Mouse (Mus musculus): ENCODE measurements around the gene Me1.
A peak's percentile ranks its signal among the peaks of the same experiment; 100 is the strongest.

The Me1 gene

DNA sequence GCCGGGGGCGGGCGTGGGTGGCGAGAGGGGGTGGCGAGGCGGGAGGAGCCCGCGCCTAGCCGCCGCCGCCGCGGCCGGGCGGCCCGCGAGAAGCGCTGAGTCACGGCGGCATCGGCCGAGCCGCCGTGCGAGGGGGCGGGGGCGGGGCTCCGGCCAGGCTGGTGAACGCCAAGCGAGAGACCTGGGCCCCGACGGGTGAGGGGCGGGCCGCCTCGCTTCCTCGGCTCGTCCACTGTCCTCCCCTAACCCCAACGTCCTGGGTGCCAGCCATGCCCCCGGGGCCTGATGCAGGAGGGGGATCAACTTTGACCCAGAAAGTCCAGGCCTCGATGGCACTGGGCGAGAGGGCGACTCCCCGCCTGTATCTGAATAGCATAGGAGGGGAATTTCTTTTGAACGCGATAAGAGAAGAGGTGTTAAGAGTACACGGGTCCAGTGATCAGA, at the start of gene Me1:
Gene Me1, minus strand, starts transcription at position 136 of the 444 bp plus-strand sequence.
- DNase-seq (ENCODE audit: low spot score): peak; percentile 73

DNA sequence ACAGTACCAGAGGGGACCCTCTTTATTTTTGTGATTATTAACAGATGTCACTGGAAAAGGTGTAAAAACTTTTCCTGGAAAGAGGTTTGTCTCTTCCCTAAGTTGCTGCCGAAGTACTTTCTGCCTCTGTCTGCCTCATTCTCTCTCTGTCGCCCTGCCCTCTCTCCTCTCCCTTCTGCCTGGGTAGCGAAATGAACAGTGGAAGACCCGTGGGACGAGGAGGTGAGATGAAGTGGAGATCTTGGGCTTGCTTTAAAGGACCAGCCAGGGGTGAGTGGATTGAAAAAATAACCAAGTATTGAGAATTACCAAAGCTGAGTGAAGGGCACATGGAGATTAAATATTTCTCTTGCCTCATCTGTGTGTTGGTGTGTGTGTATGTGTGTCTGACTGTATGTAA, 48.3 kb upstream of the Me1 start:
- DNase-seq (ENCODE audit: low spot score): no peak

DNA sequence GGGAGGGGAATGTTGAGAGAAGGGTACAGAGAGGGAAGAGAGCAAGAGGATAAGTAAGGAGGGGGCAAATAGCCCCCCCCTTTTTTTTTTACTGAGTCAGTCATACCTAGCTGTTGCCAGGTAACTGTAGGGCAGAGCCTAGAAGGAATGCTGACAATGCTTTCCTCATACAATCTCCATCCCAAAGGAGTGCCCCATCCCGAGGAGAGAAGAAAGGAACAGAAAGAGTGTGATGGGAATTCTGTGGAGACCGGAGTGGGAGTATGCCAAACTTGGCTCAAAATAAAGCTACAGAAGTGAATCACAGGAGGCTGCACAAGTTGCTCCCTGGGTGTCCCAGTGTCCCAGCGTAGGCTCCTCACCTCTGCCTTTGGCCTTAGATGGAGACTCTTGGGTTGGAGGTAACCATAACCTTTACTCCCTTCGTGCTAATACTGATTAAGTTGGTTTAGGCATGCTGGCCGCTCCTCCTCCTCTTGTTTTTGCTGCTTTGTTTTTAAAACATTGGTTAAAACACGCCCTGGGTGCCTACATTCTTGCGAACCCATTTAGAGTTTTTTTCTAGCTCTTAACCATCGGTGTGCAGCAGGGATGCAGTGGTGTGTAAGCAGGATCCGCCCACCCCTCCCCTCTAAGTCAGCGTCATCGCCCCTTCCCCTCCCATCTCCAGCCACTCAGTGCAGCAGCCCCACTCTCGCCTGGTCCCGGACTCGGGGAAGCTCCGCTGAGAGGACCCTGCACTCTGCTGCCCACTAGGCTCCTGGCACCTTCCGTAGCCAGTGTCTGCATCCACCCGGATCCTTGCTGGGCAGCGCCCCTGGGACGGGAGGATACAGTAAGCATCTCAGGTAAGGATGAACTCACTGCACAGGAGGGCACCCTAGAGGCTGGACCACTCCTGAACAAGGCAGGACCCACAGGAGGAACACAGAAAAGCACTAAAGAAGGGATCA, 47.5 kb upstream of the Me1 start, which contains the start of gene Prss35:
Gene Prss35, plus strand, starts transcription at position 691 of the 953 bp plus-strand sequence.
- peak; percentile 71 for DNase-seq (ENCODE audit: low spot score)

DNA sequence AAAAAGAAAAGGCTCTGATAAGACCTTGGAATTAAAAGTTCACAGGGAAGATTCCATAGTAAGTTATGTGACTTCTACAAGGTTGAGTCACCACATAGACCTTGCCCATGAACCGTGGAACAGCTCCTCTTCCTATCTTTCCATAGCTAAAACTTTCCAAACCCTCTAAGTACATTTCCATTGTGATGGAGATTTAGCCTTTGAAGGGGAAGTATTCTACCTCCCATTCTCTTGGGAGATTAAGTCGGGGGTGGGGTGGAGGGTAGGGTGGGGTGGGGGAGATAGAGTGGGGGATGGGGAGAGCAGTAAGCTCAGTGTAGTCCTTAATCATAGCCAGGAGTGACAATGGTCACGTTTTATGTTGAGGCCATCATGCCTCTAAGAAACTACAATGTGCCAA, 44.2 kb upstream of the Me1 start:
- DNase-seq (ENCODE audit: low spot score): no peak

DNA sequence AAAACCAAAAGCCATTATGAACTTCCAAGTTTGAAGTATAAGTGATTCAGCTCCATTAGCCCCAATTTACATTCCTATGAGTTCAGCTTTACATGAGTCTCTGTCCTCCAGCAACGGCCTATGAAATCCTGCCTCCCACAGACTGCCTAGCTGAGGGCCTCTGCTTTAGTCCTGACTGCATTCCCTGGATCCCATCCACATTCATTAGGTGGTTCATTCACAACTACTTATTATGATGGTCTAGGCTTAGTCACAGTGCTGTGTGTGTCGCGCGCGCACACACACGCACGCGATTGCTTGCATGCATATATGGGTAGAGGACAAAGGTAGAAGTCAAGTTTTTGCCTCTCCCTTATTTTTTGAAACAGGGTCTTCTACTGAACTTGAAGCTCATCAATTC, 43.0 kb upstream of the Me1 start:
- no peak for DNase-seq (ENCODE audit: low spot score)

DNA sequence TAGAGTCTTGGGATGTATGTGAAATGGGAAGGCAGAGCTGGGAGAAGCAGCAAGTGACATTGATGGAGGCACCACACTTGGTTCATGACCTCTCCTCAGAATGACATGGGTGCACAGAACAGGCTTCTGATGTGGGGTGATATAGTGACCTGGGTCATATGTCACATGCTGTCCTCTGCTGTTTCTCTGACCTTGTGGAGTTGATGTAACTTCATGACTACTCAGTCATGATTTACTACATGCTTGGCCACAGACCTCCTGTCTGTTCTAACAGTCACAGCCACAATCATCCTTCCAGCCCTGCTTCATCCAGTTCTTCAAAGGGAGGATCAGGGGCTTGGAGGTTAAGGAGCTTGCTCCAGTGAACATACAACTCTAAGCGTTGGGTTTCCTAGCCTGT, 42.3 kb upstream of the Me1 start:
- DNase-seq (ENCODE audit: low spot score): no peak

DNA sequence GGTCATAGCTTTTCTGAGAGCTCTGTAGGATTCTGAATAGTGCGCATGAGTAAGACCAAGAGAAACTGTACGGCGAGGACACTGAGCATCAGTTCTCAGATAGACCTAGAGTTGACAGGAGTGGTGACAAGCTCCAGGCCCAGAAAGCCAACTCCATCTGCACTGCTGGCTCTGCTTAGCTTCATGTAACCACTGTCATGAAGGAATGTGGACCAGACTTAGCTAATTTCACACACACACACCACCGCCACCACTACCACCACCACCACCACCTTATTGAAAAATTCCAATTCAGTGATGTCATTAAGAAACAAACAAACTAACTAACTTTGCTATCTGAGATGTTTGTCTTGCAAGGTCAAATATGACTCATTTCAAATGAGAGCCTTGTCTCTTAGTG, 41.2 kb upstream of the Me1 start:
- DNase-seq (ENCODE audit: low spot score): no peak

DNA sequence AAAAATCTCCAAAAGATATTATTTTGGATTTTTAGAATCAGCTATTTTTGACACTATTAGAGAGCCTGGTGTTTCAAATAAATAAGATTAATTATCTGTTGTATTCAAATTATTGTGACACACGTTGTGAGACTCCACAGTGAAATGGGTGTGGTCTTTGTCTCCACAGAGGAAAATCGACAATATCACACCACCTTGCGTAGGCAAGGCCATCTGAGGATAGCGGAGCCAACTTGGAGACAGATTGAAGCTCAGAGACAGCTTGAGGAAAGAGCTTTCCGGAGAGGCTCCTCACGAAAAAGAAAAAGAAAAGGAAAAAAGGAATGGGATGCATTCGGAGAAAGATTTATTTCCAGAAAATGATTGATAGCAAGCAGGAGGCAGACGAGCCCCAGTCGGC, 39.0 kb upstream of the Me1 start:
- DNase-seq (ENCODE audit: low spot score): no peak

DNA sequence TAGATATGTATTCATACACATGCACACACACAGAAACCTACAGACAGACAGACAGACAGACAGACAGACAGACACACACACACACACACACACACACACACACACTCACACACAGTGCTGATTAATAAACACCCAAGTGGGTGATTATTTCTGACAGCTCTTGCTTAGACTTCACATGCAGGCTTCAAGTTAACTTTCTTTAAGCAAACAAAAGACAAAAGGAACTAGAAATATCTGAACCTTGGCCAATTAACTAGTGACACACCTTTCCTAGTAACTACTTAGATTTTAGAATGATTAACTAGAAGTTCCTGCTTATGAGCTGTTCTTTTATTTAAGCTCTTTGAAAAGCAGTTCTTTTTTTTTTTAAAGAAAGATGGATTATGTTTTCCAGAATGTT, 38.6 kb upstream of the Me1 start:
- DNase-seq (ENCODE audit: low spot score): no peak

DNA sequence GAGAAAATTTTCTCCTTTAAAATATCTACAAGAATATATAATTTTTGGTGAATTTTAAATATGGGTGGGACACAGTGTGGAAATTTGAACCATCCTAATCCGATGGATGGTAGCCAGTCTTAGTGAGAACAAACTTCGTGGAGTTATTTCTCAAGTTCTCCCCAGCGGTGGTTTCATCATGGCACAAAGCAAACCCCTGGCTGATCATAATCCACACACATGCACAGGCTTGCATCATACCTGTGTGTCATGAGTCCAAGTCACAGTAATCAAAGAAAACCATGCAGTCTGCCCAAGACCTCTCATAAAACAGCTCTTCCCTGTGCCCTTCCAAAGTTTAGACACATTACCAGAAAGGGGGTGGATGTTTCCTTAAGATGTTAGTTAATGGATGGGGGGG, 34.1 kb upstream of the Me1 start:
- no peak for DNase-seq (ENCODE audit: low spot score)

DNA sequence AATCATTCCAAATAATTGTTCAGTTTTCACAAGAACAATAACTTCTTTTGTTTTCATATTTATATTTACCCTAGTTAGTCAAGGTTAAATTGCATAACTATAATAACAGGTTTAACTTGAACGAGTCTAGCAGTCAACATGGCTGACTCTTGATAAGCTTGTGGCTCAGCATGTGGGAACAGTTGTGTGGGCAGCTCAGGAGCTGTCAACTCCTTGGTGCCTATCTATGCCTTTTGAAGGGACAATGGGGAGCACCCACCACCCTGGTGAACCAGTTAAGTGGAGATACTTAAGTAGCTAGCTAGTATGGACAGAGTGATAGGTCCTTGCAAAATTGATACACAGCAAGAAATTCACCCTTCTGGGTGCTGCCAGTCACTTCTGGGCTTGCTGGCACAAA, 33.3 kb upstream of the Me1 start:
- DNase-seq (ENCODE audit: low spot score): no peak

DNA sequence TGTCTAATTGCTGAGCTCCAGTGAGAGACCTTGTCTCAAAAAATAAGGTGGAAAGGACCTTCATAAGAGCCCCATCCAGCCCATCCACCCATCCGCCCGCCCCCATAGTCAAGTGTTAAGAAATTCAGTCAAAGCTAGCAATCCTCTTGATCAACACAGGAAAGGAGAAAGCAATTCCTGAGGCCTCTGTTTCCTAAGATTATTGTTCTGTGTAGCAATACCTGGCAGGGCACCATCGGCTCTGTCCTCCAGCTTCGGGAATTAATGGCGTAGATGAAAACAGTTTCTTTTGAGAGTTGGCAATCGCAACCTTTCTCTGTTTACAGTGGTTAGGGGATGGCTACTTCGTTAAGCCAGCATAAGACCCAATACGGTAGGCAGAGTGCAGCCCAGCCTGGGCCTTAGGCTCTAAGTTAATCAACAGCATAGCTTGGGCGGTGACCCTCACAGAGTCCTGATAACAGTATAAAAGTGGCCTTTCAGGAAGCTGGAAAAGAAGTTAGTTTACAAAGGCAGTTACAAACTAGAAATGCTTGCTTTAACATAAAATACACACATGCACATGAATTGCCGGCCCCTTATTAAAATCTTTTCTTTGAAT, 32.6 kb upstream of the Me1 start:
- no peak for DNase-seq (ENCODE audit: low spot score)

DNA sequence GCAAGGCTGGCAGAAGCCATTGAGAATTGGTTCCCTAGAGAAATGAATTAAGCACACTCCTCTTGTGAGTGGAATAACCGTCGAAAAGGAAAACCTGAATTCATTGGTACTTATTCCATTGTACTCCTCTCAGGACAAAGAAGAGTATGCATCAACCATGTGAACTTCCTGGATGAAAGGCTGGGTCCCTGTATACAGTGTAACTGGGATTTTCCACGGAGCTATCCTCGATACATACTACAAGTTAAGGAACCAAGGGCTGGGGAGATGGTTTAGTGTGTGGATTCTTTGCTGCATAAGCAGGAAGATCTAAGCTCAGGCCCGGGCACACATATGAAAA, 30.6 kb upstream of the Me1 start:
- no peak for DNase-seq (ENCODE audit: low spot score)

DNA sequence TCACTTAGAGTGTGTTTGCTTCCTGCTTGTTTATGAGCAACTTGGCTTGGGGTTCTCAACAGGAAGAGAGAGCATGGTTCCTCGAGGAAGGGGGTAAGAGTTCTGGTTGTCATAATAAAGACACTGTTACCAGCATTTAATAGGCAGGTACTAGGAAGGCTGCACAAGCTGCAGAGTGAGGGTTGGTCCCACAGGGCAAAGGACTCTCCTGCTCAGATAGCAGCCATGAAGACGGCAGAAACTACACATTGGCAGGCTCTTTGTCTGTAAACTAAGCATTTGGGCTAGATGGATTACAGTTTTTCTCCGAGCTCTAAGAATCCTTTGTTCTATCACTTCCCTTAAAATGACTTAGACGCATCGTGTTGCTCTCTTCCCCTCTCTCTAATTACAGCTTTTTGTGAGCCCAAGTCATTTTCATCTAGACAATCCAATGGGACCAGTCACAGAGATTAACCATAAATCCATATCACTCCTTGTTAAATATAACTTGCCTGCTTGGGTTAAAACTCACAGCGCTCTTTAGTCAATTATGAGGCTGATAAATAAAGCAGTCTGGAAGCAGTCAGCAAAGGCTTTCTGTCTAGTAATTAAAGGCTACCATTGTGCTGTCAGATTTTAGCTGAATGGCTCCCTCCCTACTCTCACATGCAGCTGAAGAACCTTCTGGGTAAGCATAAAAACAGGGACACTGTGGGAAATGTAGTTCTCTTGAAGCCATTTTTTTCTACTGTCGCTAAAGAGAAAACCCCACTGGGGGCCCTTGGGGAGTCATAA, 30.0 kb upstream of the Me1 start:
- DNase-seq (ENCODE audit: low spot score): no peak

DNA sequence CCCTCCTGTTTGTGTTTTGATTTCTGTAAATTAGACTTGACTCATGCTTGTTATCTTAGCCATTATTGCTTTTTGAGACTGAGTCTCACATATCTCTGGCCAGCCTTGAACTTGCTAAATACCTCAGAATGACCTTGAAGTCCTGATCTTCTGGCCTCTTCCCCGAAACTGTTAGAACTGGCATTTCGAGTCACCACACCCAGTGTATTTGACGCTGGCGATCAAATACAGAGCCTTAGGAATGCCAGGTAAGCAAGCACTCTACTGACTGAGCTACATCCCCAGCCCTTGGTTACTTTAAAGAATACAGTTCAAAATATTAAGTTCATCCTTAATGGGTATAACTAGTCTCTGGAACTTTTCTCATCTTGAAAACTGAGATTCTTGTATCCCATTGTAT, 29.3 kb upstream of the Me1 start:
- DNase-seq (ENCODE audit: low spot score): no peak

DNA sequence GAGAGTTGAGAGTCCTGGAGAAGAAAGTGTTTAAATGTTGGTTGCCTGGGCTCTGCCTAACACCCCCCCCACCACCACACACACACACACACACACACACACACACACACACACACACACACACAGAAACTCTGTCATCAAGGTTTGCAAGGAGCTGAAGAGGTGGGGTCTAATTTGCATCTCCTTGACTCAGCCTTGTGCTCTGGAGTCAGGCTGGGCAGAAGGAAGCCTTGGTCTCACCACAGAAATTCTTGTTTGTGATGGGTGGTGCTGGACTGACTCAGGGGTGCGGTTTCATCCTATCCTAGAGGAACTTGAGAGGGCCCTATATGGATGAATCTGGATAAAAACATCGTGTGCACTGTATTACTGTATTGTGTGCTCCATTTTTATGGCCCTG, 25.0 kb upstream of the Me1 start:
- no peak for DNase-seq (ENCODE audit: low spot score)

DNA sequence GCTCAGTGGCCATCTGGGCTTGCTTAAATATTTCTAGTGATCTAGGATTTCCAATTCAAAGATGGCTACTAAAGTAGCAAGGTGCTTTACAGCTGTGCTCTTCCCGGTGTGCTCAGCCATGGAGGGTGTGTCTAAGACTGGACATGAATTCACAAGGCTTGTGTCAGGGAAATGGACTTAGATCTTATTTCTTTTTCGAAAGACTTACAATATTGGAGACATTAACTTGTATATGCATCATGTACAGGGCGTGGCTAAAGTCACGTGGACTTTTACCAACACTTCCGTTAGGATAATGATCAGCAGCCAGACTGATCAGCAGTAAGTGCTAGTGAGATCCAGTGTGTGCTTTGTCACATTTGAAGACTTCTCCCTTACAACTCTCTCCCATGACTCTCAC, 24.5 kb upstream of the Me1 start:
- no peak for DNase-seq (ENCODE audit: low spot score)

DNA sequence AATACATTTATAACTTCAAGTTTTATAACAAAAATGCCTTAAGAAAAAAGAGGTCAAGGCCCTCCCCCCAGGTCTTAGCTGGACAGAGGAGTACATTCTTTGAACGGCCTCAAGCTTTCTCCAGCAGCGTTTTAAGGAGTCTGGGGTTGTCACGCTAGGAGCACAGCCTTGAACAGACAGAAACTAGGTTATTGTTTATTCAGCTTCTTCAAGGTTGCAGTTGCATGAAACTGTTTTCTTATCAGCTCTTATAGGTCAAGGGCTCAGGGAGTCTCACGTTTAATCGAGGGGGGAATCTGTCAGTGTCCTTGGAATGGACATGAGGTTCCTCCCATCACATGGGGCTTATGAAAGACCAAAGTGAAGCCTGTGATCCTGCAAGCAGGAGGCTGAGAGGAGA, 21.4 kb upstream of the Me1 start:
- DNase-seq (ENCODE audit: low spot score): no peak

DNA sequence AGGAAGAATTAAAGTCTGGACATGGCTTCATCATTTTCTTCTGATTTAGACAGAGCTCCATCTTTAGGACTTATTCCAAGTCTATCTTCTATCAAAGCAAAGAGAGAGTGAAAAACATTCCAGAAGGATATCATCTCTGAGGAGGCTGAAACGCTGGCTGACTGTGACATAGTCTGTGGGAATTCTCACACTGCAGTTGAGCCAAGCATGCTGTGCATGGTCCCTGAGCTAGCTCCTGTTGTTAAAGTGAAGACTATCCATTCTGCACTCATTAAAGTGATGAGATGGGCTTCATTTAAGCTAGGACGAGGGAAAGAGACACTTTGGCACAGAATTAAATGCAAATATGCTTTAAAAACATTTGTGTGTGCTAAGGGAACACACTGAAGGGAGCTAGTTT, 20.8 kb upstream of the Me1 start:
- no peak for DNase-seq (ENCODE audit: low spot score)

DNA sequence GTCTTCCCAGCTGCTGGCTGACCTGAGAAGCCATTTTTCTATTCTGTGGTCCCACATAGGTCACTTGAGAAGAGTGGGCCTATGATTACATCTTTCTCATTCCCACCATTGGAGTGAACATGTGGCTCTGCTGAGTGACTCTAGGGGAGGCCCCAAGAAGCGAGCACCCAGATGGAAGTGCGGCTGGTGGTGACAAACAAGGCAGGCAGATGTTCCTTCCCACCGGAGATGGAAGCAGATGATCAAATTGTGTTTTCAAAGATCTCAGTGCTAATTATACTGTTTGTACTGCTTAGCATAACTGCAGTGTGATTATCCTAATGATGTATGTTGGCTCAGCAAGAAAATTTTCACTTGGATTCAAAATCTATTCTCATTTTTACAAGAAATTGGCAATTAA, 18.3 kb upstream of the Me1 start:
- no peak for DNase-seq (ENCODE audit: low spot score)

DNA sequence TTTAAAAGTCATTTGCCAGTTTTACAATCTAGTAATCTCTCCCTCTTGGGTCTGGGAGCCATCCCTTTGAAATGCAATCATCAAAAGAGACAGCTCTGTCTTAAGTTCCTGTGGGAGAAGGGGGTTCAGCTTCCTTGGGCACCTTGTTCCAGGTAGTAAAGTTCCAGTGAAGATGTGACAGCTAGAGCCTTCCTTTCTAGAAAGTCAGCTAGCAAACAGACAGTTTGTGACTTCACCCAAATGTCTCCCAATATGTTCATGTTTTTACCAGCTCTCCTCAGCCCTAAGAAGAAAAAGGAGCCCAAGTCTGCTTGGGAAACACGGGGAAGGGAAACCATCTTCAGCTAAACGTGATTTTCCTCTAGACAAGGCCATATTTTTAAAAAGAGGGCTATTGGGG, 16.9 kb upstream of the Me1 start:
- no peak for DNase-seq (ENCODE audit: low spot score)

DNA sequence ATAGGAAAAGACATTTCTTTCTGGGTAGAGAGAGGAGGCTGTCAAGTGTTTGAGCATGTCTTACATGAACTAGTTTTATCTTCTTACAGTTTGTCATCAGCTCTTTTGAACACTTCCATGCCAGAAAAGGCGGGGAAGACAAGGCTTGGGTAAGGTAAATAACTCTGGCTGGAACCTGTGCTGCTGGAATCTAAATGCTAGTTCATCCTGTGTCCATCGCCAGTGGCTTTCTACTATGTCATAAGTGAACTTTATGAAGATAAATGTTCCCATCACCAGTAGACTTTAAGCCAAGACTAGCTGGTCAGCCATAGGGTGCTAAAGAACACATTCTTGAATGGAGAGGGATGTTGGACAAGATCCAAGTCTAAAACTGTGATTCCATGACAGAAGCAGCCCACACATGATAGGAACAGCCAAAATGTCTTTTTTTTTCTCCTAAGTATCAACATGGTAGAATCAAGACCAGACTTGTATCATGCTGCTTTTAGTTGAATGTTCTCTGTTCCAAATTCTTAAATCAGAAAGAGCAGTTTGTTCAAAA, 14.4 kb upstream of the Me1 start:
- no peak for DNase-seq (ENCODE audit: low spot score)

DNA sequence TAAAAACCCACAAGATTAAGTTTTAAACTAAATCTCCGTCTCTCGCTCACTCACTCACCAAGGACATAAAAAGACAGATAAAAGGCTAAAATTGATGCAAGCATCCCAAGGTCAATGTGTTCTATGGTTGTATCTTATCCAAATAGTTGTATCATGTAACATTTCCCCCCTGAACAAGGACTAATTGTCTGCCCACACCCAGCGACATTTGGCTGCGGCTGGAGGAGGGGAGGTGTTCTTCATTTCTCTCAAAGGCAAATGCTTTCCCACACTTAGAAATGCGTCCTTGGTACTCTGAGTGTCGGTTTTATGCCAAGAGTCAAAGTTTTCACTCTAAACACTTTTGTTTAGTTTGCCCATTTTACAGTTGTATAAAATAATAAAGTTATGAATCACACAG, 13.2 kb upstream of the Me1 start:
- no peak for DNase-seq (ENCODE audit: low spot score)
